Mouse (Mus musculus): ENCODE results near the gene Syf2. TPM values are rescaled to one million over a fixed set of nuclear protein-coding genes. Genes with fewer than 3 reads are reported as not detected.
"Not testable (repeated sequence)": the region's sequence is repeated elsewhere in the genome, so short reads cannot be mapped to it uniquely, and the experiment has no call there.

Syf2 gene
- 68.1 and 72.7 TPM in 2 replicates for polyA plus RNA-seq (2014; fragmentation: Nextera tagmentation; extraction: Ambion mirVana)

- Histone ChIP-seq H3K4me2 (ENCODE audit: low read length) (peak within 1 kb of the TSS; percentile 92), H3K4me3 (ENCODE audit: low read depth, low read length) (peak within 1 kb of the TSS; percentile 97), H3K9ac (ENCODE audit: low read length) (peak within 1 kb of the TSS; percentile 79), H3K27me3 (replicated peaks; ENCODE audit: control insufficient read depth, insufficient read depth, low read length) (no peaks in the 10 kb centered on the region), H3K36me3 (ENCODE audit: control insufficient read depth, insufficient read depth, low read length) (peaks cover 66% of the 10 kb centered on the region), H3K4me1 (ENCODE audit: control insufficient read depth, insufficient read depth, low read length) (peaks cover 10% of the 10 kb centered on the region), H3K27ac (ENCODE audit: low read depth, low read length) (peak within 1 kb of the TSS; percentile 76), H3K9me3 (replicated peaks; ENCODE audit: control insufficient read depth, low read length) (no peaks in the 10 kb centered on the region)
- under 1% methylated on average over 68 of the region's 68 CpGs for WGBS
- DNase-seq (ENCODE audit: low spot score) = peak; percentile 99
- ATAC-seq = peak; percentile 97
Observed at GRCm38 (mm10) chr4:134930684-134931481, at the start of gene Syf2. Gene Syf2 (plus strand): TSS chr4:134930898.

GRCm38 (mm10) chr4:134883266-134883665 lies 47.4 kb upstream of the Syf2 start:
- ATAC-seq (no peak), DNase-seq (ENCODE audit: low spot score) (peak; percentile 18)
- Histone ChIP-seq H3K36me3 (ENCODE audit: control insufficient read depth, insufficient read depth, low read length) (no peaks in the 10 kb centered on the region), H3K27me3 (replicated peaks; ENCODE audit: control insufficient read depth, insufficient read depth, low read length) (no peaks in the 10 kb centered on the region), H3K9me3 (replicated peaks; ENCODE audit: control insufficient read depth, low read length) (no peaks in the 10 kb centered on the region), H3K4me1 (ENCODE audit: control insufficient read depth, insufficient read depth, low read length) (no peaks in the 10 kb centered on the region), H3K4me3 (ENCODE audit: low read depth, low read length) (no peak overlapping the region), H3K4me2 (ENCODE audit: low read length) (no peak overlapping the region), H3K27ac (ENCODE audit: low read depth, low read length) (no peak overlapping the region), H3K9ac (ENCODE audit: low read length) (no peak overlapping the region)
- WGBS = 30% methylated on average over 7 of the region's 7 CpGs

GRCm38 (mm10) chr4:134883808-134884207 lies 46.9 kb upstream of the Syf2 start:
- 84% methylated on average over 10 of the region's 10 CpGs for WGBS
- no peak overlapping the region for H3K27ac ChIP-seq (ENCODE audit: low read depth, low read length)

GRCm38 (mm10) chr4:134884364-134884763 lies 46.3 kb upstream of the Syf2 start:
- 89% methylated on average over 4 of the region's 4 CpGs for WGBS
- Histone ChIP-seq H3K27me3 (replicated peaks; ENCODE audit: control insufficient read depth, insufficient read depth, low read length) (no peaks in the 10 kb centered on the region), H3K36me3 (ENCODE audit: control insufficient read depth, insufficient read depth, low read length) (no peaks in the 10 kb centered on the region), H3K9me3 (replicated peaks; ENCODE audit: control insufficient read depth, low read length) (no peaks in the 10 kb centered on the region), H3K4me2 (ENCODE audit: low read length) (no peak overlapping the region), H3K9ac (ENCODE audit: low read length) (no peak overlapping the region), H3K27ac (ENCODE audit: low read depth, low read length) (no peak overlapping the region), H3K4me1 (ENCODE audit: control insufficient read depth, insufficient read depth, low read length) (no peaks in the 10 kb centered on the region), H3K4me3 (ENCODE audit: low read depth, low read length) (no peak overlapping the region)
- no peak for DNase-seq (ENCODE audit: low spot score)
- no peak for ATAC-seq

More at GRCm38 (mm10) chr4:134883808-134884207, 46.9 kb upstream of the Syf2 start:
- Histone ChIP-seq H3K4me2 (ENCODE audit: low read length) (no peak overlapping the region), H3K36me3 (ENCODE audit: control insufficient read depth, insufficient read depth, low read length) (no peaks in the 10 kb centered on the region), H3K9ac (ENCODE audit: low read length) (no peak overlapping the region), H3K9me3 (replicated peaks; ENCODE audit: control insufficient read depth, low read length) (no peaks in the 10 kb centered on the region), H3K4me1 (ENCODE audit: control insufficient read depth, insufficient read depth, low read length) (no peaks in the 10 kb centered on the region), H3K4me3 (ENCODE audit: low read depth, low read length) (no peak overlapping the region), H3K27me3 (replicated peaks; ENCODE audit: control insufficient read depth, insufficient read depth, low read length) (no peaks in the 10 kb centered on the region)
- DNase-seq (ENCODE audit: low spot score) (no peak), ATAC-seq (no peak)

- Histone ChIP-seq H3K27ac (ENCODE audit: low read depth, low read length) (no peak overlapping the region), H3K4me1 (ENCODE audit: control insufficient read depth, insufficient read depth, low read length) (no peaks in the 10 kb centered on the region), H3K9me3 (replicated peaks; ENCODE audit: control insufficient read depth, low read length) (no peaks in the 10 kb centered on the region), H3K4me3 (ENCODE audit: low read depth, low read length) (no peak overlapping the region), H3K4me2 (ENCODE audit: low read length) (no peak overlapping the region), H3K27me3 (replicated peaks; ENCODE audit: control insufficient read depth, insufficient read depth, low read length) (no peaks in the 10 kb centered on the region), H3K9ac (ENCODE audit: low read length) (no peak overlapping the region), H3K36me3 (ENCODE audit: control insufficient read depth, insufficient read depth, low read length) (peaks cover 21% of the 10 kb centered on the region)
- no peak for ATAC-seq
- peak; percentile 14 for DNase-seq (ENCODE audit: low spot score)
- 82% methylated on average over 6 of the region's 6 CpGs for WGBS
Observed at GRCm38 (mm10) chr4:134892096-134892495, 38.6 kb upstream of the Syf2 start.

GRCm38 (mm10) chr4:134897256-134897655 lies 33.4 kb upstream of the Syf2 start:
- Histone ChIP-seq H3K27ac (ENCODE audit: low read depth, low read length) (no peak overlapping the region), H3K4me1 (ENCODE audit: control insufficient read depth, insufficient read depth, low read length) (no peaks in the 10 kb centered on the region), H3K36me3 (ENCODE audit: control insufficient read depth, insufficient read depth, low read length) (peaks cover 71% of the 10 kb centered on the region), H3K9me3 (replicated peaks; ENCODE audit: control insufficient read depth, low read length) (no peaks in the 10 kb centered on the region), H3K4me2 (ENCODE audit: low read length) (no peak overlapping the region), H3K27me3 (replicated peaks; ENCODE audit: control insufficient read depth, insufficient read depth, low read length) (no peaks in the 10 kb centered on the region), H3K4me3 (ENCODE audit: low read depth, low read length) (no peak overlapping the region), H3K9ac (ENCODE audit: low read length) (no peak overlapping the region)
- DNase-seq (ENCODE audit: low spot score) (no peak), ATAC-seq (no peak)
- 88% methylated on average over 6 of the region's 6 CpGs for WGBS

- ATAC-seq = no peak
- Histone ChIP-seq H3K4me1 (ENCODE audit: control insufficient read depth, insufficient read depth, low read length) (no peaks in the 10 kb centered on the region), H3K9ac (ENCODE audit: low read length) (no peak overlapping the region), H3K27me3 (replicated peaks; ENCODE audit: control insufficient read depth, insufficient read depth, low read length) (no peaks in the 10 kb centered on the region), H3K27ac (ENCODE audit: low read depth, low read length) (no peak overlapping the region), H3K4me3 (ENCODE audit: low read depth, low read length) (no peak overlapping the region), H3K9me3 (replicated peaks; ENCODE audit: control insufficient read depth, low read length) (no peaks in the 10 kb centered on the region), H3K36me3 (ENCODE audit: control insufficient read depth, insufficient read depth, low read length) (peaks cover 98% of the 10 kb centered on the region), H3K4me2 (ENCODE audit: low read length) (no peak overlapping the region)
- no peak for DNase-seq (ENCODE audit: low spot score)
- WGBS = 92% methylated on average over 8 of the region's 8 CpGs
Observed at GRCm38 (mm10) chr4:134901126-134901525, 29.6 kb upstream of the Syf2 start.

- no peak for ATAC-seq
- 79% methylated on average over 7 of the region's 7 CpGs for WGBS
Observed at GRCm38 (mm10) chr4:134903046-134903445, 27.7 kb upstream of the Syf2 start.

GRCm38 (mm10) chr4:134911406-134911805 lies 19.3 kb upstream of the Syf2 start:
- not testable (repeated sequence) for H3K4me3 ChIP-seq (ENCODE audit: low read depth, low read length); ATAC-seq; DNase-seq (ENCODE audit: low spot score); H3K9me3 ChIP-seq (replicated peaks; ENCODE audit: control insufficient read depth, low read length); H3K4me2 ChIP-seq (ENCODE audit: low read length); H3K27me3 ChIP-seq (replicated peaks; ENCODE audit: control insufficient read depth, insufficient read depth, low read length); H3K27ac ChIP-seq (ENCODE audit: low read depth, low read length); H3K9ac ChIP-seq (ENCODE audit: low read length)
- Histone ChIP-seq H3K36me3 (ENCODE audit: control insufficient read depth, insufficient read depth, low read length) (peaks cover 44% of the 10 kb centered on the region), H3K4me1 (ENCODE audit: control insufficient read depth, insufficient read depth, low read length) (peaks cover 11% of the 10 kb centered on the region)
- 99% methylated on average over 6 of the region's 8 CpGs for WGBS

More at GRCm38 (mm10) chr4:134903046-134903445, 27.7 kb upstream of the Syf2 start:
- H3K27me3 ChIP-seq (replicated peaks; ENCODE audit: control insufficient read depth, insufficient read depth, low read length) = no peaks in the 10 kb centered on the region
- H3K9me3 ChIP-seq (replicated peaks; ENCODE audit: control insufficient read depth, low read length) = no peaks in the 10 kb centered on the region
- H3K9ac ChIP-seq (ENCODE audit: low read length) = no peak overlapping the region
- H3K4me3 ChIP-seq (ENCODE audit: low read depth, low read length) = no peak overlapping the region
- H3K4me1 ChIP-seq (ENCODE audit: control insufficient read depth, insufficient read depth, low read length) = no peaks in the 10 kb centered on the region
- peaks cover 98% of the 10 kb centered on the region for H3K36me3 ChIP-seq (ENCODE audit: control insufficient read depth, insufficient read depth, low read length)
- H3K27ac ChIP-seq (ENCODE audit: low read depth, low read length) = no peak overlapping the region
- no peak for DNase-seq (ENCODE audit: low spot score)
- H3K4me2 ChIP-seq (ENCODE audit: low read length) = no peak overlapping the region
